Mouse (Mus musculus): ENCODE results near the gene Cmtm8. TPM values are rescaled to one million over a fixed set of nuclear protein-coding genes. Genes with fewer than 3 reads are reported as not detected.

Gene Cmtm8
- total and polyA plus RNA-seq, 3 experiments: 1.9 to 7.9 TPM; not detected in 1

GRCm38 (mm10) chr9:114778047-114778390, 65.9 kb downstream of the Cmtm8 start (continued):
- peak; percentile 92 for TF ChIP-seq MAZ (IDR thresholded peaks at IDR 0.05; ENCODE audit: low read depth, low read length)
- peak; percentile 36; the same call in 1 of the 2 replicates for TF ChIP-seq KAT2A (conservative IDR thresholded peaks at IDR 0.05; ENCODE audit: low read depth, low read length)
- peak; percentile 49; the same call in 1 of the 2 replicates for TF ChIP-seq JUND (IDR thresholded peaks at IDR 0.05; ENCODE audit: low read depth, low read length)
- no peak for TF ChIP-seq UBTF (IDR thresholded peaks at IDR 0.05; ENCODE audit: borderline replicate concordance, insufficient read depth, low read depth, low read length)
- no peak for TF ChIP-seq MEF2A (IDR thresholded peaks at IDR 0.05; ENCODE audit: extremely low read depth, insufficient replicate concordance, low read depth, low read length, poor library complexity, severe bottlenecking)
- TF ChIP-seq HCFC1 (IDR thresholded peaks at IDR 0.05; ENCODE audit: low read depth, low read length): no peak
- TF ChIP-seq POLR2AphosphoS5 (IDR thresholded peaks at IDR 0.05; ENCODE audit: borderline replicate concordance, low read depth, low read length): no peak
- TF ChIP-seq USF2 (IDR thresholded peaks at IDR 0.05; ENCODE audit: borderline replicate concordance in 1 of 2, insufficient read depth in 1 of 2, low read depth in 1 of 2, low read length in 2 of 2): no peak
- TF ChIP-seq CTCF (IDR thresholded peaks at IDR 0.05 in 2 of 3, conservative IDR thresholded peaks at IDR 0.05 in 1 of 3; ENCODE audit: control insufficient read depth in 1 of 3, insufficient read depth in 1 of 3, low read depth in 2 of 3, low read length in 3 of 3, poor library complexity in 1 of 3, severe bottlenecking in 1 of 3): no peak
- peak; percentile 59 for TF ChIP-seq RCOR1 (IDR thresholded peaks at IDR 0.05; ENCODE audit: low read depth, low read length)
- TF ChIP-seq ZC3H11A (IDR thresholded peaks at IDR 0.05; ENCODE audit: low read depth, low read length): no peak

GRCm38 (mm10) chr9:114777178-114778046, 66.5 kb downstream of the Cmtm8 start:
- H3K4me3 ChIP-seq (ENCODE audit: control insufficient read depth in 1 of 2, insufficient read depth in 1 of 2, low read depth in 2 of 2, low read length in 2 of 2): peak overlapping the region; percentile 13 to 25; a peak in 3 of 4 replicates
- H3K27me3 ChIP-seq (ENCODE audit: control insufficient read depth in 1 of 2, insufficient read depth in 2 of 2, low read length in 2 of 2): no peaks in the 10 kb centered on the region
- H3K36me3 ChIP-seq (ENCODE audit: control insufficient read depth in 1 of 2, insufficient read depth in 2 of 2, low read length in 2 of 2): peaks cover 17 to 43% of the 10 kb centered on the region in 2 experiments
- H3K9me3 ChIP-seq (replicated peaks; ENCODE audit: insufficient read depth, low read length): no peaks in the 10 kb centered on the region
- DNase-seq (ENCODE audit: low read depth, low spot score): peak; percentile 46
- peak overlapping the region; percentile 95 for H3K27ac ChIP-seq (ENCODE audit: control insufficient read depth, low read depth, low read length)
- H3K79me2 ChIP-seq (ENCODE audit: control insufficient read depth, insufficient read depth, low read length, poor library complexity): peaks cover 77% of the 10 kb centered on the region
- H3K4me1 ChIP-seq (ENCODE audit: control insufficient read depth in 1 of 2, insufficient read depth in 2 of 2, low read length in 2 of 2): peaks cover 14 to 31% of the 10 kb centered on the region in 2 experiments
- H3K9ac ChIP-seq (ENCODE audit: control insufficient read depth, low read depth, low read length, poor library complexity, severe bottlenecking): peak overlapping the region; percentile 97
- TF ChIP-seq MYC (IDR thresholded peaks at IDR 0.05; ENCODE audit: low read depth, low read length) (no peak), TAL1 (IDR thresholded peaks at IDR 0.05; ENCODE audit: low read length) (no peak), BHLHE40 (IDR thresholded peaks at IDR 0.05; ENCODE audit: borderline replicate concordance, low read depth, low read length) (no peak), UBTF (IDR thresholded peaks at IDR 0.05; ENCODE audit: borderline replicate concordance, insufficient read depth, low read depth, low read length) (no peak), POLR2A (IDR thresholded peaks at IDR 0.05; ENCODE audit: control insufficient read depth in 1 of 2, insufficient read depth in 1 of 2, low read depth in 1 of 2, low read length in 2 of 2, poor library complexity in 1 of 2) (peak; percentile 52 to 65; a peak in 3 of 4 replicates), GATA1 (IDR thresholded peaks at IDR 0.05; ENCODE audit: low read depth, low read length) (peak; percentile 48), ETS1 (IDR thresholded peaks at IDR 0.05; ENCODE audit: low read depth, low read length) (no peak), TCF12 (IDR thresholded peaks at IDR 0.05; ENCODE audit: low read depth, low read length) (peak; percentile 11; the same call in 1 of the 2 replicates), ZMIZ1 (IDR thresholded peaks at IDR 0.05; ENCODE audit: low read depth, low read length) (no peak; the same call in 1 of the 2 replicates), USF1 (IDR thresholded peaks at IDR 0.05; ENCODE audit: low read depth, low read length) (no peak), POLR2AphosphoS2 (IDR thresholded peaks at IDR 0.05; ENCODE audit: low read length) (no peak), CTCF (IDR thresholded peaks at IDR 0.05 in 2 of 3, conservative IDR thresholded peaks at IDR 0.05 in 1 of 3; ENCODE audit: control insufficient read depth in 1 of 3, insufficient read depth in 1 of 3, low read depth in 2 of 3, low read length in 3 of 3, poor library complexity in 1 of 3, severe bottlenecking in 1 of 3) (no peak), GABPA (IDR thresholded peaks at IDR 0.05; ENCODE audit: low read depth, low read length) (no peak), EP300 (IDR thresholded peaks at IDR 0.05; ENCODE audit: low read depth in 1 of 2, low read length in 2 of 2) (peak in 1 of 2 experiments; percentile 64; a peak in 2 of 4 replicates), ZC3H11A (IDR thresholded peaks at IDR 0.05; ENCODE audit: low read depth, low read length) (no peak), SIN3A (IDR thresholded peaks at IDR 0.05; ENCODE audit: low read length) (peak; percentile 41; the same call in 1 of the 2 replicates), E2F4 (IDR thresholded peaks at IDR 0.05; ENCODE audit: borderline replicate concordance, low read depth, low read length) (no peak), MAX (IDR thresholded peaks at IDR 0.05; ENCODE audit: low read length) (no peak), CHD2 (IDR thresholded peaks at IDR 0.05; ENCODE audit: low read length) (no peak), MYB (IDR thresholded peaks at IDR 0.05; ENCODE audit: low read depth, low read length) (no peak; the same call in 1 of the 2 replicates), MXI1 (IDR thresholded peaks at IDR 0.05; ENCODE audit: low read depth, low read length) (no peak), CHD1 (IDR thresholded peaks at IDR 0.05; ENCODE audit: low read depth, low read length) (no peak), USF2 (IDR thresholded peaks at IDR 0.05; ENCODE audit: borderline replicate concordance in 1 of 2, insufficient read depth in 1 of 2, low read depth in 1 of 2, low read length in 2 of 2) (no peak), RAD21 (IDR thresholded peaks at IDR 0.05; ENCODE audit: low read depth, low read length) (no peak), ELF1 (IDR thresholded peaks at IDR 0.05; ENCODE audit: low read depth, low read length) (no peak)
